Mouse (Mus musculus): Measurements from ENCODE around the gene Ctnnd2. TPM values are rescaled to one million over a fixed set of nuclear protein-coding genes. Genes with fewer than 3 reads are reported as not detected.

Ctnnd2 gene
- total RNA-seq, 2 experiments from 2014 or later: not detected

- intact Hi-C loops (cut with DNase I): loop anchor here (10.0 kb wide), 1 partner anchor 78 kb away; no protein-coding TSS in a partner anchor
- DNase-seq: no peak
Measured at GRCm38 (mm10) chr15:31022497-31022896, 850.1 kb downstream of the Ctnnd2 start.

GRCm38 (mm10) chr15:31023766-31024165, 851.4 kb downstream of the Ctnnd2 start:
- intact Hi-C loops (cut with DNase I): loop anchor here (10.0 kb wide), 1 partner anchor 79 kb away; no protein-coding TSS in a partner anchor
- DNase-seq: no peak

- intact Hi-C loops (cut with DNase I): loop anchor here (10.0 kb wide), 1 partner anchor 83 kb away; no protein-coding TSS in a partner anchor
- DNase-seq: no peak
Measured at GRCm38 (mm10) chr15:31027448-31028230, 855.2 kb downstream of the Ctnnd2 start.

GRCm38 (mm10) chr15:31044983-31045382, 872.6 kb downstream of the Ctnnd2 start:
- intact Hi-C loops (cut with DNase I): no loop called here
- DNase-seq: no peak

GRCm38 (mm10) chr15:31051496-31051895, 879.1 kb downstream of the Ctnnd2 start:
- intact Hi-C loops (cut with DNase I): no loop called here
- no peak for DNase-seq

- intact Hi-C loops (cut with DNase I): no loop called here
- no peak for DNase-seq
Measured at GRCm38 (mm10) chr15:31056145-31056544, 883.8 kb downstream of the Ctnnd2 start.

- no peak for DNase-seq
- intact Hi-C loops (cut with DNase I): no loop called here
Measured at GRCm38 (mm10) chr15:31058315-31058714, 885.9 kb downstream of the Ctnnd2 start.

- intact Hi-C loops (cut with DNase I): no loop called here
- DNase-seq: no peak
Measured at GRCm38 (mm10) chr15:31063734-31064133, 891.3 kb downstream of the Ctnnd2 start.

- no peak for DNase-seq
- intact Hi-C loops (cut with DNase I): no loop called here
Measured at GRCm38 (mm10) chr15:31068127-31068526, 895.7 kb downstream of the Ctnnd2 start.

GRCm38 (mm10) chr15:31070311-31070710, 897.9 kb downstream of the Ctnnd2 start:
- DNase-seq: no peak
- intact Hi-C loops (cut with DNase I): no loop called here

All from gastrocnemius, postnatal 36 days (tissue).